Mouse (Mus musculus) megakaryocyte, adult 5-6 weeks (primary cell): Measurements from ENCODE around the gene Slc9a3r2. TPM values are rescaled to one million over a fixed set of nuclear protein-coding genes. Genes with fewer than 3 reads are reported as not detected.

Source experiments
- ATAC-seq: 2 replicates; pipeline ENCODE4 v1.8.0; 2016; ENCODE audit warnings: mild to moderate bottlenecking, inconsistent platforms; ENCODE audit not compliant: poor library complexity, severe bottlenecking
- total RNA-seq, 2 experiments: library from RNA; stranded (forward) in 1 of 2; stranded (reverse) in 1 of 2; fragments of 153-499, 151-499 nt in 1 of 2; fragments of 221-1000, 200-1000 nt in 1 of 2; gene quantifications; 2 replicates each; pipeline versions ENCODE4 v1.2.3 to v1.2.4; 2015 to 2017

Gene Slc9a3r2
- total RNA-seq, 2 experiments from 2014 or later = 1.4 to 1.5 TPM

DNA sequence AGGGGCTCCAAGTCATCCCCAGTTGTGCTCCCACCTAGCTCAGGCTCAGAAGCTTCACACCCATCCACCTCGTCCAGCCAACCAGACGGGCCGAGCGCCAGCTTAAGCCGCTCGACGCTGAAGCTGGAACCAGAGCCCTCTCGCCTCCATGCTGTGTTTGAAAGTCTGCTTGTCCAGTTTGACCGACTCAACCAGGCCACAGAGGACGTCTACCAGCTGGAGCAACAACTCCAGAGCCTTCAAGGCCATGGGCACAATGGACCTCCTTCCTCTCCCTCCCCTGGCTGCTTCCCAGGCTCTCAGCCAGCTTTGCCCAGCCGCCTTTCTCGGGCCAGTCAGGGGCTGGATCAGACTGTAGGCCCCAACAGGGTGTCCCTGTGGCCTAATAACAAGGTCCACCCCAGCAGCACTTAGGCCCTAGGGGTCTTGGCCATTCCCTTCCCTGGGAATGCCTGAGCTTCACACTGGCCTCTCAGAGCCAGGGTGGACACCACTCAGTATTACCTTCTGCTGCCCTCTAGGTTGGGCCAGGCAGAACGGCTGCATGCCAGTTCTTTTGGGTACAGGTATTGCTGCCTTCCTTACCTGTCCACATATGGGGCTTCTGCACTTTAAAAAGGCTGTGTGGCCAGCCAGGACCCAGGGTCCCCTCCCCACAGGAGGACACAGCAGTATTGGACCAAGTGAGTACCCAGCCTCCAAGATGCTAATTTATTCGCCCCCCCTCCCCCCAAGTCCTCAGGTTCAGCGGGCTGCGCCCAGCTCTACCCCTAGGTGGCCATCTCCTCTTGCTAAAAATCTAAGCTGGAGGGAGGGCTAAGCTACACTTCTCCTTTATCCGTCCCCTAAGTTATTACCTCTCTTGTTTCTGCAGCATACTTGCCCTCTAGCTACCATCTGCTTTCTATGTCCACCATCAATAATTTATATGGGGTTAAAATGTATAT is 54.7 kb downstream of the Slc9a3r2 start:
- no peak for ATAC-seq

DNA sequence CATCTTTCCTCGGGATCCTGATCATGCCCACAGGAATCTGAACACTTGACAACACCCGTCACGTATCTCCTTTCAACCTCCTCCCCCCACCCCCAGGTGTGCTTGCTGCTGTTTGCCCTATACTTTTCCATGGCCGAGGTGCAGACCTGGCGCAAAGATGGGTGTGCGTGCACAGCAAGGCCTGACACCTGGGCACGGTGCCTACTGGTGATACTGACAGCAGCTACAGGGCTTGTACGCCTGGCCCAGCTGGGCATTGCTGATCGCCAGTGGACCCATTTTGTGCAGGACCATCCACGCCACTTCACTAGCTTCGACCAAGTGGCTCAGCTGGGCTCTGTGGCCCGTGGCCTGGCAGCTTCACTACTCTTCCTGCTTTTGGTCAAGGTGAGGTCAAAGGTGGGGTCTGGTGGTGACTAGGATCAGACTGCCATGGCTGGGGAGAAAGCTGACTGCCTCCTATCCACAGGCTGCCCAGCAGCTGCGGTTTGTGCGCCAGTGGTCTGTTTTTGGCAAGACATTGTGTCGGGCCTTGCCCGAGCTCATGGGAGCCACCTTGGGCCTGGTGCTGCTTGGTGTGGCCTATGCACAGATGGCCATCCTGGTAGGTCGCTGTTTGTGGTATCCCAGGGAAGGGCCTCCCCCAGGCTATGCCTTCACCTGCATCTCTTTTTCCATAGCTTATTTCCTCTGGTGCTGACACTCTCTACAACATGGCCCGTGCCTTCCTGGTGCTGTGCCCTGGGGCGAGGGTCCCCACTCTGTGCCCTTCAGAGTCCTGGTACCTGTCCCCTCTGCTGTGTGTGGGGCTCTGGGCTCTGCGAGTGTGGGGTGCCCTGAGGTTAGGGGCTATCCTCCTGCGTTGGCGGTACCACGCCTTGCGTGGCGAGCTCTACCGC is 55.9 kb downstream of the Slc9a3r2 start:
- no peak for ATAC-seq

DNA sequence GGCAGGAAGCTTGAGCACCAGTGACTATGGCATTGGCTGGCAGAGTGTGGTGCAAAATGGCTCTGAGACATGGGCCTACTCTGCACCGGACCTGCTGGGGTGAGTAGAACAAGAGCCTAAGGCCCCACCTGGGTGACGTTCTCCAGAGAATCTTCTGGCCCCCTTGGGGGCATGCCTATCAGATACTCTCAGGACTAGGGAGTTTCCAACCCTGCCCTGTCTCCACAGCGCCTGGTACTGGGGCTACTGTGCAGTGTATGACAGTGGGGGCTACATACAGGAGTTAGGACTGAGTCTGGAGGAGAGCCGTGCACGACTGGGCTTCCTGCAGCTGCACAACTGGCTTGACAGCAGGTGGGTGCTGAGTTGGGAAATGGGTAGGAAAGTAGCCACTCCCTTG is 56.9 kb downstream of the Slc9a3r2 start:
- ATAC-seq = no peak

DNA sequence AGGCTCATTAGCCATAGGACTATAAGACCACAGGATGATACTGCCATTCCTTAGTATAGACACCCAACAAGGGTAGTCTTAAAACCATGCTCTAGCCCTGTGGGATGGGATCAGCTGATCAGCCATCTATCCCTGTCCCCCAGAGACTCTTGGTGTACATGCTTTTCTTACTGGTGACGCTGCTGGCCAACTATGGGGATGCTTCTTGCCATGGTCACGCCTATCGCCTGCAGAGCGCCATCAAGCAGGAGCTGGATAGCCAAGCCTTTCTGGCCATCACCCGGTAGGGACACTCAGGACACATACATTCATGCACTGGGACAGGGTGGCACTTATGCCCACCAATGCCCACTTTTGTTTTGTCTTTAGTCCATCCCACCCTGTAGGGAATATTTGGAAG is 58.4 kb downstream of the Slc9a3r2 start:
- no peak for ATAC-seq

DNA sequence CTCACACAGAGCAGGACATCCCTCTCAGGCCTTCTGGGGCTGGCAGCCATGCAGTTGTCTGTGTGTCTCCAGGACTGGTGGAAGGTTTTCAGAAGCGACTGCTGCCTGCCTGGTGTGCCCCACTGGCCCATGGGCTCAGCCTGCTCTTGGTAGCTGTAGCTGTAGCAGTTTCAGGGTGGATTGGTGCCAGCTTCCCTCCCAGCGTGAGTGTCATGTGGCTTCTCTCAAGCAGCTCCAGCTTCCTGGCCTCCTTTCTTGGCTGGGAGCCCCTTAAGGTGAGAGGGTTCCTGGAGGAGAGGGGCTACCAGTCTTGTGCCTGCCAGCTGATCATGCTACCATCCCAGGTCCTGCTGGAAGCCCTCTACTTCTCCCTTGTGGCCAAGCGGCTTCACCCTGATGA is 59.2 kb downstream of the Slc9a3r2 start:
- ATAC-seq = no peak

Other genes with a start within 250 kb of the Slc9a3r2 start
Only the 30 nearest of the 34 such genes appear.
- gene Rnps1, start 235.8 kb downstream of the Slc9a3r2 start, total RNA-seq (2015) = 93.0 and 102 TPM in 2 replicates
- gene Rnps1, start 235.8 kb downstream of the Slc9a3r2 start, total RNA-seq (2017) = 115 and 125 TPM in 2 replicates
- gene Eci1, start 223.7 kb downstream of the Slc9a3r2 start, total RNA-seq (2015) = 26.0 and 30.6 TPM in 2 replicates
- gene Eci1, start 223.7 kb downstream of the Slc9a3r2 start, total RNA-seq (2017) = 10.2 and 19.1 TPM in 2 replicates
- 2.6 and 4.7 TPM in 2 replicates for gene Dnase1l2, start 207.2 kb downstream of the Slc9a3r2 start, total RNA-seq (2015)
- 1.4 and 1.7 TPM in 2 replicates for gene Dnase1l2, start 207.2 kb downstream of the Slc9a3r2 start, total RNA-seq (2017)
- gene E4f1, start 180.0 kb downstream of the Slc9a3r2 start, total RNA-seq (2015) = 20.7 and 27.5 TPM in 2 replicates
- gene E4f1, start 180.0 kb downstream of the Slc9a3r2 start, total RNA-seq (2017) = 14.2 and 14.5 TPM in 2 replicates
- 20.7 and 25.5 TPM in 2 replicates for gene Pgp, start 179.9 kb downstream of the Slc9a3r2 start, total RNA-seq (2015)
- 14.5 and 14.6 TPM in 2 replicates for gene Pgp, start 179.9 kb downstream of the Slc9a3r2 start, total RNA-seq (2017)
- gene Bricd5, start 176.4 kb downstream of the Slc9a3r2 start, total RNA-seq (2015) = 0.75 TPM in 1 of 2 replicates, not detected in the other
- gene Bricd5, start 176.4 kb downstream of the Slc9a3r2 start, total RNA-seq (2017) = 0.26 TPM in 1 of 2 replicates, not detected in the other
- gene Mlst8, start 171.2 kb downstream of the Slc9a3r2 start, total RNA-seq (2015) = 12.5 and 14.6 TPM in 2 replicates
- gene Mlst8, start 171.2 kb downstream of the Slc9a3r2 start, total RNA-seq (2017) = 42.3 and 43.2 TPM in 2 replicates
- gene Caskin1, start 161.7 kb downstream of the Slc9a3r2 start, total RNA-seq (2015) = not detected in 2 replicates
- not detected in 2 replicates for gene Caskin1, start 161.7 kb downstream of the Slc9a3r2 start, total RNA-seq (2017)
- 46.4 and 48.1 TPM in 2 replicates for gene Traf7, start 122.4 kb downstream of the Slc9a3r2 start, total RNA-seq (2015)
- 81.3 and 82.8 TPM in 2 replicates for gene Traf7, start 122.4 kb downstream of the Slc9a3r2 start, total RNA-seq (2017)
- 0.42 and 0.57 TPM in 2 replicates for gene Rab26, start 116.1 kb downstream of the Slc9a3r2 start, total RNA-seq (2015)
- 0.95 and 1.1 TPM in 2 replicates for gene Rab26, start 116.1 kb downstream of the Slc9a3r2 start, total RNA-seq (2017)
- 7.8 and 10.8 TPM in 2 replicates for gene Pkd1, start 100.5 kb downstream of the Slc9a3r2 start, total RNA-seq (2015)
- gene Pkd1, start 100.5 kb downstream of the Slc9a3r2 start, total RNA-seq (2017) = 13.1 and 19.9 TPM in 2 replicates
- gene Tsc2, start 17.7 kb downstream of the Slc9a3r2 start, total RNA-seq (2015) = 60.9 and 78.2 TPM in 2 replicates
- gene Tsc2, start 17.7 kb downstream of the Slc9a3r2 start, total RNA-seq (2017) = 25.5 and 32.4 TPM in 2 replicates
- gene Nthl1, start 17.6 kb downstream of the Slc9a3r2 start, total RNA-seq (2015) = 0.50 and 2.1 TPM in 2 replicates
- gene Nthl1, start 17.6 kb downstream of the Slc9a3r2 start, total RNA-seq (2017) = 3.4 and 4.7 TPM in 2 replicates
- not detected in 2 replicates for gene Npw, start 8.1 kb upstream of the Slc9a3r2 start, total RNA-seq (2015)
- not detected in 2 replicates for gene Npw, start 8.1 kb upstream of the Slc9a3r2 start, total RNA-seq (2017)
- gene Zfp598, start 19.4 kb upstream of the Slc9a3r2 start, total RNA-seq (2015) = 18.1 and 19.2 TPM in 2 replicates
- gene Zfp598, start 19.4 kb upstream of the Slc9a3r2 start, total RNA-seq (2017) = 12.7 and 17.8 TPM in 2 replicates
- gene Syngr3, start 39.6 kb upstream of the Slc9a3r2 start, total RNA-seq (2015) = not detected in 2 replicates
- gene Syngr3, start 39.6 kb upstream of the Slc9a3r2 start, total RNA-seq (2017) = not detected in 2 replicates
- gene Gfer, start 45.8 kb upstream of the Slc9a3r2 start, total RNA-seq (2015) = 18.1 and 21.8 TPM in 2 replicates
- 31.6 and 36.2 TPM in 2 replicates for gene Gfer, start 45.8 kb upstream of the Slc9a3r2 start, total RNA-seq (2017)
- 1.5 and 1.7 TPM in 2 replicates for gene Noxo1, start 45.9 kb upstream of the Slc9a3r2 start, total RNA-seq (2015)
- 0.62 and 1.9 TPM in 2 replicates for gene Noxo1, start 45.9 kb upstream of the Slc9a3r2 start, total RNA-seq (2017)
- gene Tbl3, start 57.3 kb upstream of the Slc9a3r2 start, total RNA-seq (2015) = 9.1 and 10.3 TPM in 2 replicates
- gene Tbl3, start 57.3 kb upstream of the Slc9a3r2 start, total RNA-seq (2017) = 15.6 and 21.3 TPM in 2 replicates
- not detected in 2 replicates for gene Rnf151, start 67.7 kb upstream of the Slc9a3r2 start, total RNA-seq (2015)
- not detected in 2 replicates for gene Rnf151, start 67.7 kb upstream of the Slc9a3r2 start, total RNA-seq (2017)
- gene Rps2, start 67.8 kb upstream of the Slc9a3r2 start, total RNA-seq (2015) = 2,172 and 2,303 TPM in 2 replicates
- gene Rps2, start 67.8 kb upstream of the Slc9a3r2 start, total RNA-seq (2017) = 591 and 664 TPM in 2 replicates
- 186 and 217 TPM in 2 replicates for gene Ndufb10, start 74.2 kb upstream of the Slc9a3r2 start, total RNA-seq (2015)
- gene Ndufb10, start 74.2 kb upstream of the Slc9a3r2 start, total RNA-seq (2017) = 251 and 266 TPM in 2 replicates
- gene Rpl3l, start 77.5 kb upstream of the Slc9a3r2 start, total RNA-seq (2015) = 0.45 and 0.52 TPM in 2 replicates
- 0.15 and 1.5 TPM in 2 replicates for gene Rpl3l, start 77.5 kb upstream of the Slc9a3r2 start, total RNA-seq (2017)
- gene Msrb1, start 86.3 kb upstream of the Slc9a3r2 start, total RNA-seq (2015) = 1,003 and 1,039 TPM in 2 replicates
- gene Msrb1, start 86.3 kb upstream of the Slc9a3r2 start, total RNA-seq (2017) = 540 and 544 TPM in 2 replicates
- gene Hs3st6, start 102.7 kb upstream of the Slc9a3r2 start, total RNA-seq (2015) = not detected in 2 replicates
- gene Hs3st6, start 102.7 kb upstream of the Slc9a3r2 start, total RNA-seq (2017) = not detected in 2 replicates
- not detected in 2 replicates for gene Meiob, start 154.0 kb upstream of the Slc9a3r2 start, total RNA-seq (2015)
- 0.33 TPM in 1 of 2 replicates, not detected in the other for gene Meiob, start 154.0 kb upstream of the Slc9a3r2 start, total RNA-seq (2017)
- gene Hagh, start 189.8 kb upstream of the Slc9a3r2 start, total RNA-seq (2015) = 29.5 and 46.1 TPM in 2 replicates
- 22.8 and 25.0 TPM in 2 replicates for gene Hagh, start 189.8 kb upstream of the Slc9a3r2 start, total RNA-seq (2017)
- 3.7 and 4.0 TPM in 2 replicates for gene Fahd1, start 200.0 kb upstream of the Slc9a3r2 start, total RNA-seq (2015)
- 8.4 and 13.0 TPM in 2 replicates for gene Fahd1, start 200.0 kb upstream of the Slc9a3r2 start, total RNA-seq (2017)
- not detected in 2 replicates for gene Igfals, start 215.7 kb upstream of the Slc9a3r2 start, total RNA-seq (2015)
- gene Igfals, start 215.7 kb upstream of the Slc9a3r2 start, total RNA-seq (2017) = not detected in 2 replicates
- 74.4 and 76.3 TPM in 2 replicates for gene Nubp2, start 236.0 kb upstream of the Slc9a3r2 start, total RNA-seq (2015)
- gene Nubp2, start 236.0 kb upstream of the Slc9a3r2 start, total RNA-seq (2017) = 39.8 and 43.2 TPM in 2 replicates